ENCODE assay signal across 35 mouse cellular contexts in the genomic region with DNA sequence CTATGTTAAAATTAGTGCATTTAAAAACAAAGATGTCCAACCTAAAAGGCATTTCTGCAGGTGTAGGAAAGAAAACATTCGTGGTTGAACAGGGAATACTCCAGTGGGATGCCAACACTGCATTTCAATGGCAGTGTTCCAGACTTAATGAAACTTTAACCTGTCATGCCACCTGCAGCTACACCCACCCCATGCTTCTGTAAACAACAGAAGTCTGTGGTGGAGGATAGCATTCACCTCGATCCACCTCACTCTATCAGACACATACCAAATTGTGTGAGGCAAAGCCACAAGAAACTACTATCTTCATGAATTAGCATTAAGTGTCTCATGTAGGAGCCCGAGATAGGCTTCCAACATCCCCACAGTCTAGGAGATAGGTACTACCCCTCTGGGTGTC. TPM values are rescaled to one million over a fixed set of nuclear protein-coding genes. Genes with fewer than 3 reads are reported as not detected.
A peak's percentile ranks its signal among the peaks of the same experiment; 100 is the strongest.
DNase-seq lines count a peak whose midpoint lies in the region; ATAC-seq and TF ChIP-seq lines count a peak whose summit lies in the region.
"Had no signal": no experiment of that assay in that cellular context is flagged by ENCODE, and none has a peak within 500 bp of the region (broad histone marks: within the 10 kb centered on the region; RNA-seq: fewer than 3 reads in every experiment).

No protein-coding gene starts in this region.

- peak; percentile 66 for DNase-seq in kidney, adult 11 months
- no peak for DNase-seq in layer of hippocampus, adult 2 months (ENCODE audit: low spot score in 2 of 2)
- DNase-seq in layer of hippocampus, adult 11-12 months (ENCODE audit: low spot score) = no peak
- no peak for DNase-seq in stomach, postnatal 0 days (ENCODE audit: low spot score)
- no peak for DNase-seq in urinary bladder, postnatal 25 days (ENCODE audit: low spot score)
- DNase-seq: adrenal gland, postnatal 10 days; cerebellum, adult 8-10 months; cerebellum, postnatal 25 days; gastrocnemius, postnatal 14 days; heart, postnatal 14 days; layer of hippocampus, adult 9-11 months; lung, adult 2 months; lung, postnatal 14 days; right cerebral cortex, postnatal 25 days; thymus, adult 2 months; thymus, postnatal 4 days had no signal

- H3K27ac ChIP-seq in kidney, embryonic 16.5 days (ENCODE audit: low read length) = no peak overlapping the region
- peak overlapping the region; percentile 94 for H3K27ac ChIP-seq in layer of hippocampus, adult 2 months
- no peak overlapping the region for H3K27ac ChIP-seq in stomach, embryonic 15.5 days
- no peak overlapping the region for H3K27ac ChIP-seq in stomach, postnatal 0 days (replicated peaks)
- H3K27ac ChIP-seq: forebrain, embryonic 13.5 days; hindbrain, embryonic 10.5 days; kidney, postnatal 0 days; limb, embryonic 12.5 days had no signal

- WGBS in kidney, embryonic 16.5 days = 67% methylated on average over 3 of the region's 3 CpGs
- whole genome bisulfite sequencing in stomach, embryonic 15.5 days = 59% methylated on average over 3 of the region's 3 CpGs
- WGBS in stomach, postnatal 0 days = 53% methylated on average over 3 of the region's 3 CpGs

- TF ChIP-seq EP300 in stomach, postnatal 0 days (optimal IDR thresholded peaks at IDR 0.05) = no peak

- no peaks in the 10 kb centered on the region for H3K36me3 ChIP-seq in kidney, embryonic 16.5 days (ENCODE audit: insufficient read depth, low read length)
- H3K36me3 ChIP-seq in stomach, embryonic 15.5 days = no peaks in the 10 kb centered on the region
- no peaks in the 10 kb centered on the region for H3K36me3 ChIP-seq in stomach, postnatal 0 days (ENCODE audit: control insufficient read depth, insufficient read depth, low read length)
- H3K36me3 ChIP-seq: hindbrain, embryonic 10.5 days; hindbrain, embryonic 15.5 days; limb, embryonic 12.5 days had no signal

- H3K4me1 ChIP-seq in kidney, embryonic 16.5 days (ENCODE audit: insufficient read depth, low read length) = no peaks in the 10 kb centered on the region
- no peaks in the 10 kb centered on the region for H3K4me1 ChIP-seq in stomach, embryonic 15.5 days
- no peaks in the 10 kb centered on the region for H3K4me1 ChIP-seq in stomach, postnatal 0 days (replicated peaks; ENCODE audit: control insufficient read depth, insufficient read depth)
- H3K4me1 ChIP-seq: hindbrain, embryonic 10.5 days; hindbrain, embryonic 15.5 days; limb, embryonic 12.5 days had no signal

- no peaks in the 10 kb centered on the region for H3K27me3 ChIP-seq in kidney, embryonic 16.5 days (ENCODE audit: insufficient read depth, low read length)
- no peaks in the 10 kb centered on the region for H3K27me3 ChIP-seq in stomach, embryonic 15.5 days (replicated peaks)
- H3K27me3 ChIP-seq in stomach, postnatal 0 days (ENCODE audit: control insufficient read depth, insufficient read depth, low read length) = no peaks in the 10 kb centered on the region
- H3K27me3 ChIP-seq: forebrain, embryonic 13.5 days; hindbrain, embryonic 15.5 days; limb, embryonic 12.5 days; Patski had no signal

- ATAC-seq in kidney, embryonic 16.5 days (ENCODE audit: low FRiP score, low TSS enrichment) = no peak
- ATAC-seq in stomach, embryonic 15.5 days (ENCODE audit: insufficient read depth, low FRiP score, low read depth) = peak; percentile 50; the same call in 1 of the 2 replicates
- ATAC-seq in stomach, postnatal 0 days (ENCODE audit: low FRiP score, low TSS enrichment) = no peak
- ATAC-seq in megakaryocyte-erythroid progenitor cell, adult 5-6 weeks (replicated peaks; ENCODE audit: low FRiP score, low TSS enrichment, poor library complexity, severe bottlenecking) = 0 out of 2 replicates have a peak, but pooled peaks have one; percentile 15
- ATAC-seq: forebrain, embryonic 13.5 days; inflammation-experienced regulatory T-cells, adult 6 months; midbrain, embryonic 16.5 days; Patski had no signal

- no peak for TF ChIP-seq CTCF in layer of hippocampus, adult 2 months (conservative IDR thresholded peaks at IDR 0.05)
- TF ChIP-seq CTCF in stomach, postnatal 0 days (IDR thresholded peaks at IDR 0.05; ENCODE audit: low read depth) = no peak

- no peak overlapping the region for H3K4me3 ChIP-seq in kidney, embryonic 16.5 days (ENCODE audit: low read length)
- H3K4me3 ChIP-seq in layer of hippocampus, adult 2 months = no peak overlapping the region
- H3K4me3 ChIP-seq in stomach, embryonic 15.5 days (replicated peaks) = no peak overlapping the region
- H3K4me3 ChIP-seq in stomach, postnatal 0 days (ENCODE audit: low read depth, low read length) = no peak overlapping the region
- H3K4me3 ChIP-seq: forebrain, embryonic 13.5 days; hindbrain, embryonic 10.5 days; hindbrain, embryonic 15.5 days; limb, embryonic 12.5 days had no signal

- no peaks in the 10 kb centered on the region for H3K9me3 ChIP-seq in kidney, embryonic 16.5 days (ENCODE audit: low read length)
- H3K9me3 ChIP-seq in stomach, embryonic 15.5 days = no peaks in the 10 kb centered on the region
- no peaks in the 10 kb centered on the region for H3K9me3 ChIP-seq in stomach, postnatal 0 days (ENCODE audit: control insufficient read depth, low read length)
- H3K9me3 ChIP-seq: forebrain, embryonic 13.5 days; G1E; hindbrain, embryonic 10.5 days; hindbrain, embryonic 15.5 days; limb, embryonic 12.5 days had no signal

- H3K4me2 ChIP-seq in kidney, embryonic 16.5 days (replicated peaks; ENCODE audit: low read depth, low read length) = no peak overlapping the region
- H3K4me2 ChIP-seq in stomach, embryonic 15.5 days = no peak overlapping the region
- no peak overlapping the region for H3K4me2 ChIP-seq in stomach, postnatal 0 days (replicated peaks; ENCODE audit: low read depth)
- H3K4me2 ChIP-seq: forebrain, embryonic 13.5 days; hindbrain, embryonic 15.5 days; limb, embryonic 12.5 days; midbrain, embryonic 11.5 days had no signal

- H3K9ac ChIP-seq in kidney, embryonic 16.5 days (replicated peaks; ENCODE audit: low read length) = no peak overlapping the region
- no peak overlapping the region for H3K9ac ChIP-seq in stomach, embryonic 15.5 days
- no peak overlapping the region for H3K9ac ChIP-seq in stomach, postnatal 0 days (ENCODE audit: low read length)
- H3K9ac ChIP-seq: forebrain, embryonic 13.5 days; hindbrain, embryonic 15.5 days; limb, embryonic 12.5 days had no signal

RNA-seq across cellular contexts. Expression of a gene that starts 3.3 kb away (rescaled TPM):
- 35.3 and 41.1 TPM in 2 replicates for polyA plus RNA-seq in kidney, embryonic 16.5 days (2015; fragmentation: Nextera tagmentation; extraction: Ambion mirVana)
- total RNA-seq in layer of hippocampus, adult 2 months (2021) = 10 to 100 TPM; 80.4 to 90.2 TPM
- 31.3 and 32.1 TPM in 2 replicates for polyA plus RNA-seq in stomach, embryonic 15.5 days (2015; fragmentation: Nextera tagmentation; extraction: Ambion mirVana)
- 25.9 and 28.8 TPM in 2 replicates for polyA plus RNA-seq in stomach, postnatal 0 days (2015; fragmentation: Nextera tagmentation; extraction: Ambion mirVana)
- total RNA-seq in megakaryocyte-erythroid progenitor cell, adult 5-6 weeks (2014; fragmentation: Nextera tagmentation) = 37.6 and 38.1 TPM in 2 replicates
- total RNA-seq in megakaryocyte-erythroid progenitor cell, adult 5-6 weeks (2017) = 47.5 and 54.2 TPM in 2 replicates

RNA-seq across cellular contexts. Expression of a gene that starts 3.7 kb away (rescaled TPM):
- polyA plus RNA-seq in kidney, embryonic 16.5 days (2015; fragmentation: Nextera tagmentation; extraction: Ambion mirVana) = 8.2 and 8.6 TPM in 2 replicates
- 1 to 10 TPM; 7.7 to 7.9 TPM for total RNA-seq in layer of hippocampus, adult 2 months (2021)
- 3.7 and 4.1 TPM in 2 replicates for polyA plus RNA-seq in stomach, embryonic 15.5 days (2015; fragmentation: Nextera tagmentation; extraction: Ambion mirVana)
- 1.7 and 2.6 TPM in 2 replicates for polyA plus RNA-seq in stomach, postnatal 0 days (2015; fragmentation: Nextera tagmentation; extraction: Ambion mirVana)
- 3.0 and 3.1 TPM in 2 replicates for total RNA-seq in megakaryocyte-erythroid progenitor cell, adult 5-6 weeks (2014; fragmentation: Nextera tagmentation)
- 1.7 and 3.2 TPM in 2 replicates for total RNA-seq in megakaryocyte-erythroid progenitor cell, adult 5-6 weeks (2017)

RNA-seq across cellular contexts. Expression of a gene that starts 7.1 kb away (rescaled TPM):
- polyA plus RNA-seq in kidney, embryonic 16.5 days (2015; fragmentation: Nextera tagmentation; extraction: Ambion mirVana) = 96.6 and 128 TPM in 2 replicates
- 10 to 100 TPM; 30.2 to 31.2 TPM for total RNA-seq in layer of hippocampus, adult 2 months (2021)
- polyA plus RNA-seq in stomach, embryonic 15.5 days (2015; fragmentation: Nextera tagmentation; extraction: Ambion mirVana) = 5.9 and 6.7 TPM in 2 replicates
- 5.7 and 6.2 TPM in 2 replicates for polyA plus RNA-seq in stomach, postnatal 0 days (2015; fragmentation: Nextera tagmentation; extraction: Ambion mirVana)
- total RNA-seq in megakaryocyte-erythroid progenitor cell, adult 5-6 weeks (2014; fragmentation: Nextera tagmentation) = 3.6 and 10.2 TPM in 2 replicates
- 1.4 and 2.2 TPM in 2 replicates for total RNA-seq in megakaryocyte-erythroid progenitor cell, adult 5-6 weeks (2017)

RNA-seq across cellular contexts. Expression of a gene that starts 39.4 kb away (rescaled TPM):
- 2.7 and 3.8 TPM in 2 replicates for polyA plus RNA-seq in kidney, embryonic 16.5 days (2015; fragmentation: Nextera tagmentation; extraction: Ambion mirVana)
- total RNA-seq in layer of hippocampus, adult 2 months (2021) = 1 to 10 TPM; 2.6 to 3.0 TPM
- polyA plus RNA-seq in stomach, embryonic 15.5 days (2015; fragmentation: Nextera tagmentation; extraction: Ambion mirVana) = 0.04 and 0.14 TPM in 2 replicates
- polyA plus RNA-seq in stomach, postnatal 0 days (2015; fragmentation: Nextera tagmentation; extraction: Ambion mirVana) = not detected in 2 replicates
- total RNA-seq in megakaryocyte-erythroid progenitor cell, adult 5-6 weeks (2014; fragmentation: Nextera tagmentation) = not detected in 2 replicates
- total RNA-seq in megakaryocyte-erythroid progenitor cell, adult 5-6 weeks (2017) = not detected in 2 replicates
- total RNA-seq: granulocyte monocyte progenitor cell, adult 5-6 weeks; heart, postnatal 14 days; neutrophil, adult 5-6 weeks had no signal
- polyA plus RNA-seq: C2C12; embryonic facial prominence, embryonic 11.5 days; forebrain, embryonic 13.5 days; G1E; heart, embryonic 14.5 days; hindbrain, embryonic 10.5 days; hindbrain, embryonic 15.5 days; limb, embryonic 12.5 days; midbrain, embryonic 11.5 days; neural tube, embryonic 11.5 days had no signal

RNA-seq across cellular contexts. Expression of a gene that starts 53.1 kb away (rescaled TPM):
- polyA plus RNA-seq in kidney, embryonic 16.5 days (2015; fragmentation: Nextera tagmentation; extraction: Ambion mirVana) = 40.5 and 48.3 TPM in 2 replicates
- total RNA-seq in layer of hippocampus, adult 2 months (2021) = 10 to 100 TPM; 77.9 to 85.5 TPM
- polyA plus RNA-seq in stomach, embryonic 15.5 days (2015; fragmentation: Nextera tagmentation; extraction: Ambion mirVana) = 39.4 and 41.2 TPM in 2 replicates
- 43.9 and 44.9 TPM in 2 replicates for polyA plus RNA-seq in stomach, postnatal 0 days (2015; fragmentation: Nextera tagmentation; extraction: Ambion mirVana)
- total RNA-seq in megakaryocyte-erythroid progenitor cell, adult 5-6 weeks (2014; fragmentation: Nextera tagmentation) = 93.0 and 94.7 TPM in 2 replicates
- 46.7 and 51.1 TPM in 2 replicates for total RNA-seq in megakaryocyte-erythroid progenitor cell, adult 5-6 weeks (2017)

Comparison
In these comparisons a context has a peak if more than half of its experiments do, and no peak if none do; other contexts are left out.
1. ATAC-seq: peak in stomach, embryonic 15.5 days (single experiment) and megakaryocyte-erythroid progenitor cell, adult 5-6 weeks (single experiment); none in kidney, embryonic 16.5 days (single experiment) and stomach, postnatal 0 days (single experiment).
2. RNA of a gene that starts 7.1 kb away (polyA plus RNA-seq): 96.6 to 128 TPM in kidney, embryonic 16.5 days; 5.9 to 6.7 TPM in stomach, embryonic 15.5 days and 5.7 to 6.2 TPM in stomach, postnatal 0 days; every median in the first group is over 10 times any median in the second.